Mouse (Mus musculus): ENCODE measurements around the gene Rplp0. TPM values are rescaled to one million over a fixed set of nuclear protein-coding genes. Genes with fewer than 3 reads are reported as not detected.

Rplp0 gene
- total RNA-seq, 2 experiments from 2014 or later: 1,250 to 2,228 TPM

DNA sequence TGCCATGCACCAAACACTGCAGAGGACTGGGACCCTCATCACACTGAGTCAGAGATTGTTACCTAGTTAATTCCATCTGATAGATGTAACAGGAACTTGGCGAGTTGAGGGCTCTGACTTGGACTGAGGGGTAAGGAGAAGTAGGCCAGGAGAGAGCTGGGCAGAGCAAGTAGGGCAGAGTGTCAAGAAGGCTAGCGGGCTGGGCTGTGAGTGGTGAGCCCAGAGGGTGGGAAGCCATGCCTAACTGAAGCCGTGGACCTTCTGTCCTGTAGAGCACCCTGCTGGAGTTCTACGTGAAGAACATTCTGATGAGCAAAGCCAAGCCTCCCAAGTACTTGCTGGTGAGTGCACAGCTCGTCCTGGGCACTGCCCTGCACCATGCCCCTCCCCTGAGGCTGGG is 20.1 kb downstream of the Rplp0 start:
- no peak for ATAC-seq (ENCODE audit: poor library complexity, severe bottlenecking)

DNA sequence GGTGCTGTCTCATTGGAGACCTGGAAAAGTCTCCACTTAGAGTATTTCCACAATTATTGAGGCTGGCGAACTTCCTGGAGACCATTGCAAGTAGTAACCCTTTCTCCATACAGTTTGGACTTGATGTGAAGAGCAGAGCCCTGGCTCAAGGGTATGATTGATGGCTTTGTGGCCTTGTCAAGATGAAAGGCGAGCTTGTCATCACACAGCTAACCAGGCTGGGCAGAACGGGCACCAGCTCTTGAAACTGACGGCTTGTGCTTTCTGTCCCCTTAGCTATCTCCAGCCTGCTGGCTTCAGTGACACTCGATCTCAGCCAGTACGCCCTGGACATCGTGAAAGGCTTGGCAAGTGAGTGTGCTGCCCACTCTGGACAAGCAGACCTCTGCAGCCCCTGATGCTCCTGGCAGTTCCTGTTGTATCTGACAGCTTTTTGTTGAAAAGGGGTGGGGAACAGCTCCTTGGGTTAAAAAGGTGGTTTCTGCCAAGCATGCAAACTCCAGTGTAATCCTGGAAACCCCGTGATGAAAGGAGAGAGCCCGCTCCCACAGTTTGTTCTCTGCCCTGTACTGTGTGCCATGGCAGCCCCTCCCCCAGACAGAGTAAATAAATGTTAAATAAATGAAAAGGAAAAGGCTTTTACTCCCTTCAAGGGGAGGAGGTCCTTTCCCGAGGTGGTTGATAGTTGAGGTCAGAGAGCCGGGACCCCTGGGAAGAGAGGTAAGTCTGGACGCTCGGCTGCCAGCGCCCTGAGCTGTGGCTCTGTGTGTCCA is 21.1 kb downstream of the Rplp0 start:
- no peak for ATAC-seq (ENCODE audit: poor library complexity, severe bottlenecking)

DNA sequence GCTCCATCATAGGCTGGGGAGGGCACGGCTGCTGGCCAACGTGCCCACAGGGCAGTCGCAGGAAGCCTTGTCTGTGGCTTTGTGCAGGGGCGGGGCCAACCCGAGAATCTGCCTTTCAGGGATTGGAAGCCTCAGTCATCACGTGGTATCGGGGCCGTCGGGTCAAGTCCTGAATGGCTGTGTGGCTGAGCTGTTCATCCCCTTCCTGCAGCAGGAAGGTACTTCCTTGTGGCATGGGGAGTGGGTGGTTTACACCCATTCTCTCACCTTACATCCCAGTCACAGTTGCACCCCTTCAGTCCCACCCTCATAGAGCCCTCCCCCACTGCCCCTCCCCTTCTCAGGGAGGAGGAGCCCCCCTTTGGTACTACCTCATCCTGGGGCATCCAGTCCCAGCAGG is 22.4 kb downstream of the Rplp0 start:
- ATAC-seq (ENCODE audit: poor library complexity, severe bottlenecking): no peak

DNA sequence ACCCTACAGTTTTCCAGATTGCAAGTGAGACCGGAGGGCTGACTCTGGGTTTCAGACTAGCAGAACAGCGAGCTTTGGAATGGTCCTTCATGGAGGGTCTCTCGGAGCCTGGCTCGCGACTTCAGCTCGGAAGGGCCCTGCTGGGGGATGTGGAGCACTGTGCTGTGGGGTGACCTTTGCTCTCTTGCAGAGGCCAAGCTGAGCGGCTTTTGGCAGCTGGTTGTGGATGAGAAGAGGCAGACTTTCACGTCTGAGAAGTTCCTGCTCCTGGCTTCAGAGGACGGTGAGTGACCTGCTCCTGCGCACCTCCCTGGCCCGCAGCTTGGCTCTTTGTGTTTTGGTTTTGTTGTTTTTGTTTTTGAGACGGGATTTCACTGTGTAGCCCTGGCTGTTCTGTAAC is 26.3 kb downstream of the Rplp0 start:
- no peak for ATAC-seq (ENCODE audit: poor library complexity, severe bottlenecking)

DNA sequence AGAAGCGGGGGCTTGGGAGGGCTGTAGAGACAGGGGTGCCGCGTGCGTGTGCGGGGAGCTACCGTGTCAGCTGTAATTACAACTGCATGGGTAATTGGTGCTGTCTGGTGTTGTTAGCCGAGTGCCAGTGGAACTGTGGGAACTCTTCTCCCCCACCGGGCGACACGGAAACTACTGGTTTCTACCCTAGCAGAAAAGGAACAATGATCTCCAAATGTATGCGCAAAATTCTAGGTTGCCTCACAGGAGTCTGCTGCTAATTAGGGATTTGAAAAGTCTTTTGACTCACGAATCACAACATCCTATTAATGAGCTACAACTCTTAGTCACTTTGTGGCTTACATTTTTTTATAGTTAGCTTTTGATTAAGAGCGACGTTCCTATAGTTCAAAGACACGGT is 26.9 kb downstream of the Rplp0 start:
- no peak for ATAC-seq (ENCODE audit: poor library complexity, severe bottlenecking)

- ATAC-seq (ENCODE audit: poor library complexity, severe bottlenecking): no peak
Observed at GRCm38 (mm10) chr5:115586780-115587179, 27.5 kb downstream of the Rplp0 start.

DNA sequence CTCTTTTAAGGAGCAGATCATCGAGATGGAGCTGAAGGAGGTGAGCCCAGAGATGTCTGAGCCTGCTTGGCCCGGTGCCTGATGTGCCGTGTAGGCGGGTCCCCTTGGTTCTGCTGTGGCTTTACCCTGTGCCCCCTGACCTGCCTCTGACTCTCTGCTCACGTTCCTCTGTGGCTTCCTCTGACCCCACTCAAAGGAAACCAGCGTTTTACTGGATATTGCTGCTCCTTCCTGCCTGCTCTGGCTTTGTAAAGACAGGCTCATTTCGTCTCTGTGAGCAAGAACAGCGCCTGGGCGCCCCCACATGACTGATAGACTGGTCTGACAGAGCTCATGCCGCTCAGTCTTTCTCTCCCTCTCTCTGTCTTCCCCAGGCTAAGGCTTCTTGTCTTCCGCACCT is 31.8 kb downstream of the Rplp0 start:
- no peak for ATAC-seq (ENCODE audit: poor library complexity, severe bottlenecking)

GRCm38 (mm10) chr5:115591506-115591905 is 32.2 kb downstream of the Rplp0 start:
- no peak for ATAC-seq (ENCODE audit: poor library complexity, severe bottlenecking)

- no peak for ATAC-seq (ENCODE audit: poor library complexity, severe bottlenecking)
Observed at GRCm38 (mm10) chr5:115603561-115603960, 44.3 kb downstream of the Rplp0 start.

- no peak for ATAC-seq (ENCODE audit: poor library complexity, severe bottlenecking)
Observed at GRCm38 (mm10) chr5:115611566-115611965, 52.3 kb downstream of the Rplp0 start.

Other genes starting within 250 kb of the Rplp0 start
- gene Srsf9, start 232.3 kb upstream of the Rplp0 start, total RNA-seq (2015): 79.1 and 98.4 TPM in 2 replicates
- 126 and 130 TPM in 2 replicates for gene Srsf9, start 232.3 kb upstream of the Rplp0 start, total RNA-seq (2017)
- 66.3 and 69.0 TPM in 2 replicates for gene Gatc, start 218.3 kb upstream of the Rplp0 start, total RNA-seq (2015)
- gene Gatc, start 218.3 kb upstream of the Rplp0 start, total RNA-seq (2017): 15.1 and 16.8 TPM in 2 replicates
- gene Triap1, start 218.2 kb upstream of the Rplp0 start, total RNA-seq (2015): 41.0 and 52.0 TPM in 2 replicates
- 15.9 and 18.8 TPM in 2 replicates for gene Triap1, start 218.2 kb upstream of the Rplp0 start, total RNA-seq (2017)
- 321 and 340 TPM in 2 replicates for gene Cox6a1, start 210.5 kb upstream of the Rplp0 start, total RNA-seq (2015)
- 78.5 and 107 TPM in 2 replicates for gene Cox6a1, start 210.5 kb upstream of the Rplp0 start, total RNA-seq (2017)
- gene Msi1, start 129.9 kb upstream of the Rplp0 start, total RNA-seq (2015): not detected in 2 replicates
- gene Msi1, start 129.9 kb upstream of the Rplp0 start, total RNA-seq (2017): not detected in 2 replicates
- not detected in 2 replicates for gene Pla2g1b, start 93.2 kb upstream of the Rplp0 start, total RNA-seq (2015)
- not detected in 2 replicates for gene Pla2g1b, start 93.2 kb upstream of the Rplp0 start, total RNA-seq (2017)
- gene Sirt4, start 74.7 kb upstream of the Rplp0 start, total RNA-seq (2015): 3.6 and 5.4 TPM in 2 replicates
- 2.0 and 3.3 TPM in 2 replicates for gene Sirt4, start 74.7 kb upstream of the Rplp0 start, total RNA-seq (2017)
- 81.3 and 93.8 TPM in 2 replicates for gene Pxn, start 52.8 kb upstream of the Rplp0 start, total RNA-seq (2015)
- 151 and 199 TPM in 2 replicates for gene Pxn, start 52.8 kb upstream of the Rplp0 start, total RNA-seq (2017)
- gene Gcn1l1, start 5.8 kb downstream of the Rplp0 start, total RNA-seq (2015): 9.0 and 9.2 TPM in 2 replicates
- gene Gcn1l1, start 5.8 kb downstream of the Rplp0 start, total RNA-seq (2017): 13.2 and 13.4 TPM in 2 replicates
- 36.4 and 44.0 TPM in 2 replicates for gene Rab35, start 72.4 kb downstream of the Rplp0 start, total RNA-seq (2015)
- 39.9 and 43.8 TPM in 2 replicates for gene Rab35, start 72.4 kb downstream of the Rplp0 start, total RNA-seq (2017)
- gene Bicdl1, start 172.2 kb downstream of the Rplp0 start, total RNA-seq (2015): 0.73 and 1.3 TPM in 2 replicates
- 1.1 and 3.8 TPM in 2 replicates for gene Bicdl1, start 172.2 kb downstream of the Rplp0 start, total RNA-seq (2017)